Mouse (Mus musculus) kidney, adult 18-20 months (tissue): ENCODE results near the gene Dst.
A peak's percentile ranks its signal among the peaks of the same experiment; 100 is the strongest.

Source experiments
- DNase-seq: peaks from one replicate; pipeline ENCODE4 v3.0.0; 2021

Dst gene

GRCm38 (mm10) chr1:33932196-33932595, 24.2 kb downstream of the Dst start:
- DNase-seq, result no peak

DNA sequence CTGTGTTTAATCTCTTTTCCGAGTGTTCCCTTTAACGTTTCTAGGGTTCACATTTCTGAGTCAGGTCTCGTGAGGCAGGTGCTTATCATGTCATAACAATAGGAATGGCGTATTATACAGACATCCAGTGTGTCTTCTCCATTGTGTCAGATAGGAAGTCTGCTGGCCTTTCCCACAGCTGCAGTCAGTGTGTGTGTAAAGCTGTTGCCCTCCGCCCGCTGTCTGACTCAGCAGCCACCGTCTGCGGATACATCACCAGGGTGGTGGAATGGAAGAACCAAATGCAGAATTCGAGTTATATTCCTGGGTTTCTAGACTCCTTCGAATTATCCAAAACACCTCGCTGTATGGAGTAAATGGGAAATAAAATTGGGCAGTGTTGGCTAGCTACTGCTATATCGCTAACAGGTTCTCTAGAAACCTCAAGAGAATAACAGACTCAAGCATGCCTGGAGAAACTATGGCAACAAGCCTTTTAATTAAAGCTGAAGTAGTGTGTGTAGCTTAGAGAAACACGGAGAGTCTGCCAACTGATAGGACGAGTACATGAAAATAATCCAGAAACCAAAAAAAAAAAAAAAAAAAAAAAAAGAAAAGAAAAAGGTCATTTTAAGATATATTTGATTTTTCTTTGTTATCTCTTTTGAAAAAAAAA, 24.9 kb downstream of the Dst start:
- DNase-seq, result no peak

DNA sequence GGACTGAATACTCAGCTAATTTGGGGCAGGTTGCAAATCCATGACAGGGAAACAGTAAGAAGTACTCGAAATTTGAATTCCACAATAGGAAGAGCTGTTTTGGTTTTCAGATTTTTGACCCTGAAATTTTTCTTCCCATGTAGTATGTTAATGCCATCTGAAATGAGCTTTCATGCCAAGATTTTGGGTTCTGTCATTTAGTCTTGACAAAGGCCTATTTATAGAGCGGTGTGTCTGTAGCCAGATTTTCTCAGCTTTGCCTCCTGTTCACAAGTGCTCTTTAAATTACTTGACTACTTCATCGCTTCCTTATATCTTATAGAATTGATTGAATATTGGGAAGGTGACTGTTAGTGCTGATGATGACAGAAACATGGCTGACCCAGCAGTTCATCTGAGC, 27.9 kb downstream of the Dst start:
- DNase-seq, result no peak

GRCm38 (mm10) chr1:33939828-33940227, 31.8 kb downstream of the Dst start:
- DNase-seq, result no peak

DNA sequence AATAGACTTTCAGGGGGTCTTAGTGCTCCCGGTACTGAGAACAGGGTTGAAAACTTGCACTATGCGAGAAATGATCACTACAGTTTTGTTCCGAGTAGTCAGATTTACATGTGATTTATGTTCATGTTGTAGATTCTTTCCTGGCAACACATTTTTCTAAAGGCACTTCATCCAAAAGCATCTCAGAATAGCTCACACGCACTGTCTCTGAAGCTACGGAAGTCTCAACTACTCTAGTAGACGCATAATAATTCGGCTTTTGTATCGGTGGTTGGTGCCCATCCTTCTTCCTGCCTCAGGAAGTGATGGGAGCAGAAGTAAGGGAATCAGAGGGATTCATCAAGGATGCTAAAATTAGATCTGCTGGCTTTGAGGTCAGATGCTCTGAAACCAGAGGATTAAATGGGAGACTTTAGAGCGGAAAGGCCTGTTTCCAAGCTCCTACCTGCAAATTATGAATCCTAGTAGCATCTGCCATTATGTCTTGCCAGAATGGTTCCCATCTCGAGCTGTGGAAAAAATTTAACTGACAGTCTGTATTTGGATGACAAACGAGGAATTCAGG, 32.4 kb downstream of the Dst start:
- no peak for DNase-seq

GRCm38 (mm10) chr1:33942638-33943037, 34.6 kb downstream of the Dst start:
- DNase-seq, result no peak

DNA sequence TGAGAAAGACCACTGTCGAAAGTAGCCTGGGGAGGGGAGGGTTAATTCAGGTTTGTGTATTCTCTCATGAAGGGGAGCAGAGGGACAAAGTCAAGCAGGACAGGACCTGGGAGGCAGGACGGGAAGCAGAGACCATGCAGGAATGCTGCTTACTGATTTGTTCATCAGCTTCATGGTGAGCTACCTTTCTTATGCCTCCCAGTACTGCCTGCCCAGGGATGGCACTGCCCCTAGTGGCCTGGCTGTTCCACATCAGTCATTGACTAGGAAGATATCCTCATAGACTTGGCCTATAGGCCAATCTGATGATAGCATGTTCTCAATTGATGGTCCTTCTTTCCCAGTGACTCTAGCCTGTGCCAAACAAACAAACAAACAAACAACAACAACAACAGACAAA, 35.9 kb downstream of the Dst start:
- DNase-seq, result no peak

DNA sequence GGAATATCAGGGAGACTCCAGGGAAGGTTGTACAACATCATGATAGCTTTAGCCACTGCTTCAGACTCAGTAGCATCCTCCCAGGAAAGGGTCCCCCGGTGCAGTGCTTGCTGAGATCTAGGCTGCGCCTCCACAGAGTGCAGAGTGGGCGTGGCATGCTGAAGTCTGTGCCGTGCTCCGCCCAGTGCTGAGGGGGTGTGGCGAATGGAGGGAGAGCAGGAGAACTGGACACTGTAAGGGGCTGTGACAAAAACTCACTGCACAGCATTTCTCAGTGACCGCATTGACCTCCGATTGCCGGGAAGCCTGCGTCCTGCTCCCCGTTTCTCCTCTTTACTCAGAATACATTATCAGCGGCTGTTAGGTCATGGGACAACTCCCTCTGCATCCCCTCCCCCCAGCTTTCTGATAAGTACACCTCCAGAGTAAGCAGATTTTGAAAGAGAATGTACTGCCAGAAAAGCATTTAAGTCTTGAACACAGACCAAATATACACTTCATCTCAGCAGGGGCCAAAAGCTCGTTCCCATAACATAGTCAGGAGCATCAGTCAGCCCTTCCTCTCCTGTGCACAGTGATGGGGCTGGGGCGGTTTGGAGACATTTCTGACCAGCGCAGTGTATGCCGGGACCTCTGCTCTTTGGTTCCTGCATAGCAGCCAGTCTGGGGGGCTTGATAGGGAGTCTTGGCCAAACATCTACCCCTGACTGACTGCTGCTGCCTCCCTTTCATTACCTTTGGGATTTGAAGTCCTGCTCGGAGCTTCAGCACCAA, 37.1 kb downstream of the Dst start:
- DNase-seq, result peak; percentile 36

DNA sequence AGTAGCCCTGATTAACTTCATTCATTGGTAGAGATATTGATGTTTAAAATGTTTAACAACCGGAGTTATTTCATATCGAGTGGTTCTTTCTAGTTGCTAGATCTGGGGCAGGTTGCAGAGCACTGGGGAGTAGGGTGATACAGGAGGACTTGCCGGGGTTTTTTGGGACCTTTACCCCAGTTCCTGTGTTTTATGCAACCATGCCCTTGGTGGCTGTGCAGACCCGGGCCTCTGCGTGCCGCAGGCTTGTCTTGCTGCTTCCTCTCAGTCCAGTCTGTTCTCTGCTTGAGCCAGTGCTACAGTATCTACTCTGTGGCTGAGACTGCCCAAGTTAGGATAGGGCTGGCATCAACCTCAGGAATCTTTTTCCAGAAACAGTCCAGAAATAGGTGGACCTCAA, 37.7 kb downstream of the Dst start:
- DNase-seq, result no peak

- no peak for DNase-seq
These were observed 38.8 kb downstream of the Dst start for GRCm38 (mm10) chr1:33946601-33947395.

DNA sequence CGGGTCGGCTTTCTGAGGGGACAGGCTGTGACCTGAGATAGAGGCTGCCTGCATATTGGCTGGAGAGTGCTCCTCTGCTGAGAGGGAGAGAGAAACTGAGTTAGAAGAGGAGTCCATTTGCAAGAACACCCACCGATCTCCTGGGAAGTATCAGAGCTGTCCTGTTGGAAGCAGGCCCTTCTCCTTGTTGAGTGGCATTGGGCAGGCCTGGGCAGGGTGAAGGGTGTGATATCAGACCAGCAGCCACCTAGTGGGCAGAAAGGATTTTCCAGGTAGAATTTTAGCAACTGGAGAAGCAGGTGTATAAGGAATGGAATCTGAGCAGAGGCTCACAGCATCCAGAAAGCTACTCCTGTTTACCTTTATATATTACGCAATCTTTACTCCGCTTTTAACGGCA, 39.8 kb downstream of the Dst start:
- DNase-seq, result no peak

GRCm38 (mm10) chr1:33948511-33948910, 40.5 kb downstream of the Dst start:
- no peak for DNase-seq

DNA sequence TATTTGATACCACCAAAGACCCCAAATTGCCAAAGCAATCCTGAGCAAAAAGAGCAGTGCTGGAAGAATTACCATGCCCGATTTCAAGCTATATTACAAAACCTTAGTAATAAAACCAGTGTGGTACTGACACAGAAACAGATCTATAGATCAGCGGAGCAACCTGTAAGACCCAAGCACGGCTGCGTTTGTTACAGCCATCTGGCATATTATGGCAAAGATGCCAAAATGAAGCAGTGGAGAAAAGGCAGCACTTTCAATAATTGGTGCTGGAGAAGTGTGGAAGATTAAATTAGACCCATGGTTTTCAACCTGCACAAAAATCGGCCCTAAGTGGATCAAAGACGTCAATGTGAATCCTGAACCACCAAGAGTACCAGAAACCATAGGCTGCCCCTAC, 47.6 kb downstream of the Dst start:
- no peak for DNase-seq

DNA sequence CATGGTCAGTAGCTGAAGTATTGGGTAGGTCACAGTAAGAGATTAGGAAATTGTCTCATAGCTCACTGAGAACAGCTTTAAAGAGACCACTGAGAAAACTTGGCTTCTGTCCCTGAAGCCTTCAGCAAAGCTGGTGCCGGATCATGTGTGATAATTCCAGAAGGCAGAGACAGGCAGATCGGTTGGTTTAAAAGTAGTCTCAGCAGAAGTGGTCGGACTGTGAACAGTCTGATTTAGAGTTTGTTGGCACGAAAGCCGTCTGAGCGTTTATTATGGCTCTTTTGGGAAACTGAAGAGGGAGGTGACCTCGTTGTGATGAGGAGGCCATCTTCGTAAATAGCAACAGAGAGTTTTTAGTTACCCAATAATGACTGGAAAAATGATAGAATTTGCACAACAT, 52.4 kb downstream of the Dst start:
- no peak for DNase-seq

DNA sequence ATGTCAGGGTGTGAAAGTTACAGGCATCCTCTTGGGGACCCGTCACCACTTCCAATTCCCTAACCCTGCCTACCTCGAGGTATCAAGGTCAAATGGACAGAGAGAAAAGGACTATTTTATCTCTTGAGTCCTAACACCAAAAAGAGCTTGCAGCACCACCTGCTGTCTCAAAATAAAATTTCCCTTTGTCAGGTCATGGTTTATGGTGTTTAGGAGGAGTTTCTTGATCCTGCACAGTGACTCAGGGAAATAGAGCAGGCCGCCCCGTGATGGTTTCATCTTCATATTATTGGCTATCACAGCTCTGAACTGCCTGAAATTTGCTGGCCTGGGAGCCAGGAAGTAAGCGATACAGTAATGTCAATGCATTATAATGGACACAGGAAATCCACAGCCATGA, 56.6 kb downstream of the Dst start:
- DNase-seq, result no peak

- DNase-seq, result no peak
These were observed 57.8 kb downstream of the Dst start for GRCm38 (mm10) chr1:33965824-33966223.

DNA sequence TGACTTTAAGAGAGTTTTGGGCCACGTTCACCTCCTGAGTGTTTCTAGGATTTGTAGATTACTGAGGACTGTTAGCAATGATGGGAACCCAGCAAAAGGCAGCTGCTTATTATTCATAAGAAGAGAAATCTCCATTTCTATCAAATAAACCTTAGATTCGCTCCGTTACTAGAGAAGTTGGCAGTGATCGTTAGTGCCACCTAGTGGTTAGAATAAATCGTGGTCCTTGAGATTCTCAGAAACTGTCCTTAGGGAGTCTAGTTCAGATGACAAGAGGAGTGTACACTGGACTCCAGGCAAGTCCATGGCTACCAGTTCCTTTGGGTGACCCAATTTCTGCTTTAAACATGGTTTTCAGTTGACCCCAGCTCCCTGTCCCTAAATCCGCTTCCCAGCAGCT, 58.3 kb downstream of the Dst start:
- no peak for DNase-seq

GRCm38 (mm10) chr1:33967206-33967605, 59.2 kb downstream of the Dst start:
- DNase-seq, result no peak

- no peak for DNase-seq
These were observed 61.9 kb downstream of the Dst start for GRCm38 (mm10) chr1:33969910-33970309.

GRCm38 (mm10) chr1:33974401-33974800, 66.4 kb downstream of the Dst start:
- DNase-seq, result no peak

GRCm38 (mm10) chr1:33975333-33975732, 67.3 kb downstream of the Dst start:
- DNase-seq, result no peak

- DNase-seq, result no peak
These were observed 69.8 kb downstream of the Dst start for GRCm38 (mm10) chr1:33977832-33978231.

GRCm38 (mm10) chr1:33980420-33980819, 72.4 kb downstream of the Dst start:
- no peak for DNase-seq

DNA sequence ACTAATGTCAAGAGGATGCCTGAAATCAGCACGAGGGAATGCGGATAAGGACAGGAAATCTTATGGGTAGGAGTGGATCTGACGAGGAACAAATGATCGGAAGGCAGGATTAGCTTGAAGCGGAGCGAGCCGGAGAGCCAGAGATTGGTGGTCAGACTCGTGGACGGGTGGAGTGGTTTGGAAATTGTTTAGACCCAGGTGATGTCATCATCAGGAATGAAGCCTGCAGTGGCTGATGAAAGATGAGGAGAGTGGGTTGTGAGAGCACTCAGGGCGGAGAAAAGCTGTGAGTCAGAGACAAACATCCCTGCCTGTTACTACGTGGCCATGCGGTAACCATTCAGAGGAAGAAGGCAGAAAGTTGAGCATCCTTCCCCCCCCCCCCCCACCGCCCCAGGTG, 81.6 kb downstream of the Dst start:
- DNase-seq, result no peak
